Mouse (Mus musculus): Measurements from ENCODE around the gene Tns1.

GRCm38 (mm10) chr1:73914076-73914475 lies 210.2 kb downstream of the Tns1 start:
- TF ChIP-seq POLR2A (IDR thresholded peaks at IDR 0.05; ENCODE audit: extremely low read depth, insufficient read depth, low read length): no peak
- TF ChIP-seq CTCF (IDR thresholded peaks at IDR 0.05; ENCODE audit: low read depth, low read length): no peak

Data from liver, adult 2 months (tissue).